In the genomic region with DNA sequence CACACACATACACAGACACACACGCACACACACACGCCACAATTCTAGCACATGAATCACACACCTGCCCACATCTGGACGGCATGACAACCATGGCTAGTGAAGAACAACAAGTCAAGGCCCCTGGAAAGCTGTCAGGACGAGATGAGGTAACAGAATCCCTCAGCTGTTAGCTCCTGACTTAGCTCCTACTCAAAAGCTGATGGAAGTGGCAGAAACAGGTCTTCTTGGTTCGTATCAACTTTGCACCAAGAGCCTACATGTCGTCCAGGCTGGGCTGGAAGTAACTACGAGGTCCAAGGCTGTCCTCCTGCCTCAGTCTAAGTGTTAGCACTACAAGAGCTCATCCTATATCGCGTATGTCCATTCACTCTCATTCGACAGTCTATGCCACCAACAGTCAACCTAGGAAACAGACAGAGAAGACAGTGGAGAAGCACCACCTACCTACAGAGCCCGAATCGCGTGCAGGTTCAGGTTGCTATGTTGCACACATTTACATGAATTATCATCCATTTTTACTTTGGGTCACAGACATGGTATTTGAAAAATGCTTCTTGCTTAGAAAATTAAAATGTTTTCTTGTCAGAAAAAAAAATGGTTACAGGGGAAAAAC, we compare ENCODE assay signal across 20 mouse cellular contexts. TPM values are rescaled to one million over a fixed set of nuclear protein-coding genes. Genes with fewer than 3 reads are reported as not detected.
A peak's percentile ranks its signal among the peaks of the same experiment; 100 is the strongest.
DNase-seq lines count a peak whose midpoint lies in the region; ATAC-seq and TF ChIP-seq lines count a peak whose summit lies in the region.
"Had no signal": no experiment of that assay in that cellular context is flagged by ENCODE, and none has a peak within 500 bp of the region (broad histone marks: within the 10 kb centered on the region; RNA-seq: fewer than 3 reads in every experiment).

No protein-coding gene starts in this region.

- peaks cover 4% of the 10 kb centered on the region for H3K36me3 ChIP-seq in heart, adult 2 months (ENCODE audit: control insufficient read depth, insufficient read depth, low read length)
- no peaks in the 10 kb centered on the region for H3K36me3 ChIP-seq in heart, embryonic 11.5 days (ENCODE audit: control insufficient read depth, insufficient read depth, low read length)
- H3K36me3 ChIP-seq in small intestine, adult 2 months (ENCODE audit: control insufficient read depth, insufficient read depth, low read length), result no peaks in the 10 kb centered on the region
- H3K36me3 ChIP-seq: lung, embryonic 15.5 days; neural tube, embryonic 13.5 days had no signal

- ATAC-seq in heart, embryonic 11.5 days (replicated peaks; ENCODE audit: insufficient number of reproducible peaks, low FRiP score, low TSS enrichment), result no peak
- ATAC-seq: forebrain, embryonic 14.5 days; hindbrain, embryonic 16.5 days had no signal

- peak overlapping the region; percentile 19 for H3K9ac ChIP-seq in heart, adult 2 months (ENCODE audit: low read depth, low read length)
- H3K9ac ChIP-seq in heart, embryonic 11.5 days (ENCODE audit: low read depth, low read length), result no peak overlapping the region
- H3K9ac ChIP-seq: lung, embryonic 15.5 days; neural tube, embryonic 13.5 days had no signal

- peak overlapping the region; percentile 45; the same call in 1 of the 2 replicates for H3K4me3 ChIP-seq in heart, adult 2 months
- no peak overlapping the region for H3K4me3 ChIP-seq in heart, embryonic 11.5 days (ENCODE audit: low read depth, low read length)
- H3K4me3 ChIP-seq in lung, adult 2 months (replicated peaks; ENCODE audit: extremely low read depth, low read depth, low read length), result peak overlapping the region; percentile 31
- H3K4me3 ChIP-seq in cortical plate, adult 2 months (ENCODE audit: insufficient read depth, low read length), result 0 out of 2 replicates have a peak overlapping the region, but pooled peaks have one; percentile 21
- no peak overlapping the region; the same call in 1 of the 2 replicates for H3K4me3 ChIP-seq in small intestine, adult 2 months (ENCODE audit: low read depth, low read length)
- H3K4me3 ChIP-seq: lung, embryonic 15.5 days; neural tube, embryonic 13.5 days had no signal

- DNase-seq in heart, adult 2 months, result no peak
- DNase-seq in lung, adult 2 months, result no peak
- no peak for DNase-seq in lung, postnatal 4 days
- no peak for DNase-seq in left cerebral cortex, postnatal 10 days (ENCODE audit: extremely low spot score in 1 of 2, low spot score in 2 of 2)
- DNase-seq: adrenal gland, adult 8-10 months; cerebellum, postnatal 10 days; layer of hippocampus, postnatal 36 days; left cerebral cortex, postnatal 4 days had no signal

- peaks cover 13% of the 10 kb centered on the region for H3K79me2 ChIP-seq in heart, adult 2 months (replicated peaks; ENCODE audit: control insufficient read depth, insufficient read depth, low read length)

- no peak for TF ChIP-seq EP300 in heart, adult 2 months (IDR thresholded peaks at IDR 0.05; ENCODE audit: insufficient read depth, low read depth, low read length)

- no peak for TF ChIP-seq CTCF in heart, adult 2 months (IDR thresholded peaks at IDR 0.05)
- no peak for TF ChIP-seq CTCF in lung, adult 2 months (IDR thresholded peaks at IDR 0.05; ENCODE audit: insufficient read depth, low read length)
- no peak for TF ChIP-seq CTCF in cortical plate, adult 2 months (IDR thresholded peaks at IDR 0.05; ENCODE audit: extremely low read depth, insufficient read depth, low read length)
- TF ChIP-seq CTCF in small intestine, adult 2 months (IDR thresholded peaks at IDR 0.05; ENCODE audit: extremely low read depth, insufficient read length, insufficient replicate concordance, low read depth, low read length), result no peak

- H3K27ac ChIP-seq in heart, adult 2 months, result peak overlapping the region; percentile 80
- no peak overlapping the region for H3K27ac ChIP-seq in heart, embryonic 11.5 days (ENCODE audit: low read depth, low read length)
- no peak overlapping the region for H3K27ac ChIP-seq in cortical plate, adult 2 months (ENCODE audit: insufficient read depth, low read length)
- peak overlapping the region; percentile 78; the same call in 1 of the 2 replicates for H3K27ac ChIP-seq in small intestine, adult 2 months (ENCODE audit: insufficient read depth, low read depth, low read length)
- H3K27ac ChIP-seq: lung, embryonic 15.5 days; neural tube, embryonic 13.5 days had no signal

- 83% methylated on average over 13 of the region's 13 CpGs for WGBS in heart, adult 2 months
- WGBS in heart, embryonic 11.5 days (ENCODE audit: insufficient replicate concordance), result 89% methylated on average over 13 of the region's 13 CpGs
- 78% methylated on average over 13 of the region's 13 CpGs for WGBS in lung, adult 2 months
- 84% methylated on average over 13 of the region's 13 CpGs for WGBS in small intestine, adult 2 months

- no peak overlapping the region for H3K4me2 ChIP-seq in heart, embryonic 11.5 days
- H3K4me2 ChIP-seq: neural tube, embryonic 13.5 days had no signal

- peaks cover 28% of the 10 kb centered on the region for H3K4me1 ChIP-seq in heart, adult 2 months (ENCODE audit: control insufficient read depth, insufficient read depth, low read length)
- peaks cover 46% of the 10 kb centered on the region for H3K4me1 ChIP-seq in heart, embryonic 11.5 days (ENCODE audit: control insufficient read depth, insufficient read depth, low read length)
- peaks cover 8% of the 10 kb centered on the region; the same call in 1 of the 2 replicates for H3K4me1 ChIP-seq in lung, adult 2 months (ENCODE audit: control insufficient read depth, insufficient read depth, low read length)
- peaks cover 5% of the 10 kb centered on the region; the same call in 1 of the 2 replicates for H3K4me1 ChIP-seq in cortical plate, adult 2 months (ENCODE audit: control insufficient read depth, insufficient read depth, low read length)
- H3K4me1 ChIP-seq in small intestine, adult 2 months (ENCODE audit: control insufficient read depth, insufficient read depth, insufficient read length, low read length), result peaks cover 6% of the 10 kb centered on the region; the same call in 1 of the 2 replicates

- intact Hi-C loops in heart, adult 2 months (cut with DNase I), result loop anchor here (2.0 kb wide), 1 partner anchor 27 kb away; no protein-coding TSS in a partner anchor
- intact Hi-C loops in left cerebral cortex, postnatal 10 days (cut with DNase I), result no loop called here

- no peaks in the 10 kb centered on the region for H3K27me3 ChIP-seq in heart, adult 2 months (ENCODE audit: control insufficient read depth, insufficient read depth, low read length)
- H3K27me3 ChIP-seq in heart, embryonic 11.5 days (ENCODE audit: control insufficient read depth, insufficient read depth, low read length), result no peaks in the 10 kb centered on the region
- no peaks in the 10 kb centered on the region for H3K27me3 ChIP-seq in small intestine, adult 2 months (ENCODE audit: control insufficient read depth, insufficient read depth, low read length)
- H3K27me3 ChIP-seq: lung, embryonic 15.5 days; neural tube, embryonic 13.5 days had no signal

- no peak for TF ChIP-seq POLR2A in heart, adult 2 months (IDR thresholded peaks at IDR 0.05; ENCODE audit: insufficient read depth, low read depth, low read length)
- no peak for TF ChIP-seq POLR2A in lung, adult 2 months (IDR thresholded peaks at IDR 0.05; ENCODE audit: borderline replicate concordance, extremely low read depth, low read depth, low read length)
- no peak for TF ChIP-seq POLR2A in cortical plate, adult 2 months (IDR thresholded peaks at IDR 0.05; ENCODE audit: extremely low read depth, insufficient read depth, low read length)
- TF ChIP-seq POLR2A in small intestine, adult 2 months (IDR thresholded peaks at IDR 0.05; ENCODE audit: low read depth, low read length), result no peak

- H3K9me3 ChIP-seq in heart, embryonic 11.5 days (replicated peaks; ENCODE audit: control insufficient read depth, low read length), result no peaks in the 10 kb centered on the region
- H3K9me3 ChIP-seq: G1E; lung, embryonic 15.5 days; neural tube, embryonic 13.5 days had no signal

RNA-seq across cellular contexts. Expression of gene Stat5b, which starts 28.8 kb away (rescaled TPM):
- total RNA-seq in heart, adult 2 months (2021), result 10 to 100 TPM; 58.6 to 65.2 TPM
- polyA plus RNA-seq in heart, adult 2 months (2012; rRNA removed), result 35.4 and 50.7 TPM in 2 replicates
- polyA plus RNA-seq in heart, embryonic 11.5 days (2014; fragmentation: Nextera tagmentation; extraction: Ambion mirVana), result 26.4 and 32.0 TPM in 2 replicates
- polyA plus RNA-seq in lung, adult 2 months (2012; rRNA removed), result 38.8 and 44.7 TPM in 2 replicates
- polyA plus RNA-seq in cortical plate, adult 2 months (2012; rRNA removed), result 17.3 and 19.7 TPM in 2 replicates
- 9.6 and 10.8 TPM in 2 replicates for polyA plus RNA-seq in small intestine, adult 2 months (2012; rRNA removed)
- 10 to 100 TPM; 12.4 to 13.4 TPM for total RNA-seq in left cerebral cortex, postnatal 10 days (2021)

RNA-seq across cellular contexts. Expression of gene Stat5a, which starts 37.4 kb away (rescaled TPM):
- total RNA-seq in heart, adult 2 months (2021), result 10 to 100 TPM; 20.3 to 22.3 TPM
- 24.3 and 26.6 TPM in 2 replicates for polyA plus RNA-seq in heart, adult 2 months (2012; rRNA removed)
- polyA plus RNA-seq in heart, embryonic 11.5 days (2014; fragmentation: Nextera tagmentation; extraction: Ambion mirVana), result 5.6 and 5.9 TPM in 2 replicates
- polyA plus RNA-seq in lung, adult 2 months (2012; rRNA removed), result 19.0 and 20.4 TPM in 2 replicates
- 1.5 and 2.0 TPM in 2 replicates for polyA plus RNA-seq in cortical plate, adult 2 months (2012; rRNA removed)
- 6.9 and 7.4 TPM in 2 replicates for polyA plus RNA-seq in small intestine, adult 2 months (2012; rRNA removed)
- total RNA-seq in left cerebral cortex, postnatal 10 days (2021), result 1 to 10 TPM; 2.0 to 3.4 TPM

RNA-seq across cellular contexts. Expression of gene Ghdc, which starts 51.0 kb away (rescaled TPM):
- total RNA-seq in heart, adult 2 months (2021), result 10 to 100 TPM; 10.1 to 11.6 TPM
- polyA plus RNA-seq in heart, adult 2 months (2012; rRNA removed), result 11.2 and 12.8 TPM in 2 replicates
- polyA plus RNA-seq in heart, embryonic 11.5 days (2014; fragmentation: Nextera tagmentation; extraction: Ambion mirVana), result 3.8 and 5.3 TPM in 2 replicates
- polyA plus RNA-seq in lung, adult 2 months (2012; rRNA removed), result 14.4 and 18.2 TPM in 2 replicates
- 7.5 and 8.6 TPM in 2 replicates for polyA plus RNA-seq in cortical plate, adult 2 months (2012; rRNA removed)
- 9.8 and 10.0 TPM in 2 replicates for polyA plus RNA-seq in small intestine, adult 2 months (2012; rRNA removed)
- total RNA-seq in left cerebral cortex, postnatal 10 days (2021), result 1 to 10 TPM; 5.9 to 7.6 TPM

RNA-seq across cellular contexts. Expression of gene Hcrt, which starts 59.0 kb away (rescaled TPM):
- not detected for total RNA-seq in heart, adult 2 months (2021)
- not detected in 2 replicates for polyA plus RNA-seq in heart, adult 2 months (2012; rRNA removed)
- polyA plus RNA-seq in heart, embryonic 11.5 days (2014; fragmentation: Nextera tagmentation; extraction: Ambion mirVana), result not detected in 2 replicates
- polyA plus RNA-seq in lung, adult 2 months (2012; rRNA removed), result not detected in 2 replicates
- polyA plus RNA-seq in cortical plate, adult 2 months (2012; rRNA removed), result 0.29 and 0.78 TPM in 2 replicates
- not detected in 2 replicates for polyA plus RNA-seq in small intestine, adult 2 months (2012; rRNA removed)
- total RNA-seq in left cerebral cortex, postnatal 10 days (2021), result under 1 TPM in 1 of 2 experiments, not detected in 1; 0.86 TPM
- total RNA-seq: adrenal gland, adult 8-10 months; G1E; heart, postnatal 14 days; layer of hippocampus, postnatal 36 days; left cerebral cortex, postnatal 4 days; megakaryocyte-erythroid progenitor cell, adult 5-6 weeks had no signal
- polyA plus RNA-seq: G1E; large intestine, adult 2 months; lung, embryonic 15.5 days; neural tube, embryonic 13.5 days; stomach, embryonic 16.5 days had no signal

Comparison
In these comparisons a context has a peak if more than half of its experiments do, and no peak if none do; other contexts are left out.
1. H3K27ac ChIP-seq: peak in heart, adult 2 months (single experiment) and small intestine, adult 2 months (single experiment); none in heart, embryonic 11.5 days (single experiment) and cortical plate, adult 2 months (single experiment).
2. H3K4me3 ChIP-seq: peak in heart, adult 2 months (single experiment), lung, adult 2 months (single experiment) and cortical plate, adult 2 months (single experiment); none in heart, embryonic 11.5 days (single experiment) and small intestine, adult 2 months (single experiment).